Mouse (Mus musculus) left cerebral cortex, adult 2 months (tissue): ENCODE measurements around the gene Mfsd14b. TPM values are rescaled to one million over a fixed set of nuclear protein-coding genes. Genes with fewer than 3 reads are reported as not detected.

Source experiments
- DNase-seq, 2 experiments: peaks; one replicate each; pipeline ENCODE4 v3.0.0; 2021 to 2022; ENCODE audit warnings: low spot score in 2 of 2, mixed read lengths in 1 of 2; ENCODE audit errors: extremely low spot score in 1 of 2
- H3K27ac ChIP-seq: fragments of 200-600 bp; 2 replicates; pipeline ENCODE4 v1.8.1; 2022
- H3K4me3 ChIP-seq: fragments of 200-600 bp; 2 replicates; pipeline ENCODE4 v1.8.1; 2022
- CTCF ChIP-seq: fragments of 200-600 bp; IDR thresholded peaks from 2 replicates; pipeline ENCODE4 v1.8.1; 2022; ENCODE audit warnings: antibody characterized with exemption, mild to moderate bottlenecking, moderate library complexity
- intact Hi-C: fragments of 180-260 bp; cut with DNase I; formaldehyde crosslinking; loops from one replicate; pipeline ENCODE4 v1.15.1; 2025
- total RNA-seq, 2 experiments: library from RNA; stranded (reverse); gene quantifications; 2 replicates each; pipeline ENCODE4 v1.2.3; 2021

Gene Mfsd14b
- total RNA-seq, 2 experiments from 2014 or later, result 42.9 to 46.9 TPM

- TF ChIP-seq CTCF, result no peak
- intact Hi-C loops, result no loop called here
Observed at GRCm38 (mm10) chr13:65069969-65070368, 42.8 kb downstream of the Mfsd14b start.

GRCm38 (mm10) chr13:65052660-65053059 lies 60.1 kb downstream of the Mfsd14b start, which contains the start of gene Prss47:
Prss47 (minus strand) TSS chr13:65052760.
- no peak for DNase-seq
- intact Hi-C loops, result no loop called here
- Histone ChIP-seq H3K4me3 (no peak within 1 kb of the TSS), H3K27ac (no peak within 1 kb of the TSS)
- TF ChIP-seq CTCF, result no peak

More at GRCm38 (mm10) chr13:65069969-65070368, 42.8 kb downstream of the Mfsd14b start:
- Histone ChIP-seq H3K4me3 (no peak overlapping the region), H3K27ac (no peak overlapping the region)
- DNase-seq, result no peak

GRCm38 (mm10) chr13:65035057-65035456 lies 77.7 kb downstream of the Mfsd14b start:
- DNase-seq, result no peak
- H3K27ac ChIP-seq, result no peak overlapping the region
- no peak overlapping the region for H3K4me3 ChIP-seq
- intact Hi-C loops, result loop anchor here (5.0 kb wide), 1 partner anchor 92 kb away; no protein-coding TSS in a partner anchor
- TF ChIP-seq CTCF, result peak; percentile 47

GRCm38 (mm10) chr13:65032758-65033157 lies 80.0 kb downstream of the Mfsd14b start, which contains the start of gene Spata31d1c:
Spata31d1c (plus strand) TSS chr13:65033058.
- Histone ChIP-seq H3K27ac (no peak within 1 kb of the TSS), H3K4me3 (no peak within 1 kb of the TSS)
- no peak for TF ChIP-seq CTCF
- intact Hi-C loops, result no loop called here
- DNase-seq, result no peak

Other genes starting within 250 kb of the Mfsd14b start
- gene Cntnap3, start 209.0 kb downstream of the Mfsd14b start, total RNA-seq, result 1 to 10 TPM; 4.8 to 8.3 TPM
- not detected for gene Spata31, start 195.6 kb downstream of the Mfsd14b start, total RNA-seq
- not detected for gene Spata31d1c, start 79.9 kb downstream of the Mfsd14b start, total RNA-seq
- not detected for gene Prss47, start 60.2 kb downstream of the Mfsd14b start, total RNA-seq
- not detected for gene Olfr465-ps1, start 25.1 kb upstream of the Mfsd14b start, total RNA-seq
- not detected for gene Olfr466, start 37.3 kb upstream of the Mfsd14b start, total RNA-seq
- gene Nlrp4f, start 93.0 kb upstream of the Mfsd14b start, total RNA-seq, result under 1 TPM; 0.25 to 0.72 TPM
- under 1 TPM; 0.49 to 0.86 TPM for gene Gm10775, start 146.6 kb upstream of the Mfsd14b start, total RNA-seq
- 10 to 100 TPM; 62.6 to 70.3 TPM for gene Zfp369, start 165.8 kb upstream of the Mfsd14b start, total RNA-seq